8 mouse cellular contexts compared by ENCODE assay signal in genomic region chr2:130178706-130179506, GRCm38 (mm10). TPM values are rescaled to one million over a fixed set of nuclear protein-coding genes. Genes with fewer than 3 reads are reported as not detected.
DNase-seq lines count a peak whose midpoint lies in the region; ATAC-seq and TF ChIP-seq lines count a peak whose summit lies in the region.

Snrpb (minus strand) TSS chr2:130179403.

- H3K27ac ChIP-seq in MEL (ENCODE audit: control insufficient read depth, low read depth, low read length), result peak within 1 kb of the TSS; percentile 68
- peak within 1 kb of the TSS; percentile 62 for H3K27ac ChIP-seq in cerebellum, adult 2 months (ENCODE audit: insufficient read depth, low read length)
- peak within 1 kb of the TSS; percentile 93 for H3K27ac ChIP-seq in lung, embryonic 16.5 days (ENCODE audit: low read length)

- H3K27me3 ChIP-seq in MEL (ENCODE audit: control insufficient read depth in 1 of 2, insufficient read depth in 2 of 2, low read length in 2 of 2), result peaks cover 3 to 8% of the 10 kb centered on the region in 2 experiments; a peak in 3 of 4 replicates
- H3K27me3 ChIP-seq in cerebellum, adult 2 months (ENCODE audit: control insufficient read depth, insufficient read depth, low read length), result no peaks in the 10 kb centered on the region
- H3K27me3 ChIP-seq in lung, embryonic 16.5 days (ENCODE audit: control insufficient read depth, insufficient read depth, low read depth, low read length), result no peaks in the 10 kb centered on the region

- WGBS in cerebellum, adult 2 months, result under 1% methylated on average over 81 of the region's 81 CpGs
- WGBS in lung, embryonic 16.5 days, result under 1% methylated on average over 81 of the region's 81 CpGs

- H3K9ac ChIP-seq in MEL (ENCODE audit: control insufficient read depth, low read depth, low read length, poor library complexity, severe bottlenecking), result peak within 1 kb of the TSS; percentile 98
- peak within 1 kb of the TSS; percentile 100 for H3K9ac ChIP-seq in lung, embryonic 16.5 days (ENCODE audit: low read length)

- peak; percentile 65 to 82 for ATAC-seq in hematopoietic stem cell, adult 5-6 weeks (replicated peaks in 1 of 2; ENCODE audit: insufficient read depth in 1 of 2, low FRiP score in 2 of 2, low TSS enrichment in 1 of 2, low read depth in 1 of 2, poor library complexity in 2 of 2, severe bottlenecking in 2 of 2)
- peak; percentile 93 for ATAC-seq in lung, embryonic 16.5 days (ENCODE audit: low read depth)

- DNase-seq in MEL (ENCODE audit: low read depth, low spot score), result peak; percentile 92
- DNase-seq in cerebellum, adult 2 months, result peak; percentile 91 to 92
- DNase-seq in forelimb bud, embryonic 11.5 days (ENCODE audit: low read depth, low spot score), result peak; percentile 92
- peak; percentile 67 for DNase-seq in layer of hippocampus, adult 9-10 months (ENCODE audit: low spot score)
- DNase-seq in ovary, postnatal 10 days (ENCODE audit: low spot score), result peak; percentile 79
- peak; percentile 72 to 77 for DNase-seq in thymus, postnatal 10 days (ENCODE audit: low spot score in 2 of 2)

- peaks cover 26 to 30% of the 10 kb centered on the region in 2 experiments for H3K36me3 ChIP-seq in MEL (ENCODE audit: control insufficient read depth in 1 of 2, insufficient read depth in 2 of 2, low read length in 2 of 2)
- peaks cover 22% of the 10 kb centered on the region for H3K36me3 ChIP-seq in lung, embryonic 16.5 days (ENCODE audit: control insufficient read depth, insufficient read depth, low read length)

- TF ChIP-seq CTCF in MEL (IDR thresholded peaks at IDR 0.05 in 2 of 3, conservative IDR thresholded peaks at IDR 0.05 in 1 of 3; ENCODE audit: control insufficient read depth in 1 of 3, insufficient read depth in 1 of 3, low read depth in 2 of 3, low read length in 3 of 3, poor library complexity in 1 of 3, severe bottlenecking in 1 of 3), result 0 out of 6 replicates have a peak, but pooled peaks of 1 of the 3 experiments have one; percentile 14
- no peak for TF ChIP-seq CTCF in cerebellum, adult 2 months (IDR thresholded peaks at IDR 0.05; ENCODE audit: borderline replicate concordance, insufficient read depth, low read depth, low read length)

- H3K4me3 ChIP-seq in MEL (ENCODE audit: control insufficient read depth in 1 of 2, insufficient read depth in 1 of 2, low read depth in 2 of 2, low read length in 2 of 2), result peak within 1 kb of the TSS; percentile 72 to 95
- peak within 1 kb of the TSS; percentile 89 for H3K4me3 ChIP-seq in cerebellum, adult 2 months (replicated peaks; ENCODE audit: insufficient read depth, low read depth, low read length)
- peak within 1 kb of the TSS; percentile 100 for H3K4me3 ChIP-seq in lung, embryonic 16.5 days (ENCODE audit: low read length)

- H3K4me1 ChIP-seq in MEL (ENCODE audit: control insufficient read depth in 1 of 2, insufficient read depth in 2 of 2, low read length in 2 of 2), result peaks cover 3 to 10% of the 10 kb centered on the region in 2 experiments; a peak in 3 of 4 replicates
- peaks cover 6% of the 10 kb centered on the region for H3K4me1 ChIP-seq in cerebellum, adult 2 months (ENCODE audit: control insufficient read depth, insufficient read depth, low read length)
- H3K4me1 ChIP-seq in lung, embryonic 16.5 days (replicated peaks; ENCODE audit: control insufficient read depth, insufficient read depth, low read length), result peaks cover 20% of the 10 kb centered on the region

- no peaks in the 10 kb centered on the region for H3K9me3 ChIP-seq in MEL (replicated peaks; ENCODE audit: insufficient read depth, low read length)
- H3K9me3 ChIP-seq in lung, embryonic 16.5 days (ENCODE audit: control insufficient read depth, low read length), result no peaks in the 10 kb centered on the region

- H3K4me2 ChIP-seq in lung, embryonic 16.5 days (ENCODE audit: low read depth, low read length), result peak within 1 kb of the TSS; percentile 92

- no peak for TF ChIP-seq RAD21 in MEL (IDR thresholded peaks at IDR 0.05; ENCODE audit: low read depth, low read length)

- peaks cover 35% of the 10 kb centered on the region for H3K79me2 ChIP-seq in MEL (ENCODE audit: control insufficient read depth, insufficient read depth, low read length, poor library complexity)

- TF ChIP-seq EP300 in MEL (IDR thresholded peaks at IDR 0.05; ENCODE audit: low read depth in 1 of 2, low read length in 2 of 2), result no peak

- peak; percentile 89 to 92 for TF ChIP-seq POLR2A in MEL (IDR thresholded peaks at IDR 0.05; ENCODE audit: control insufficient read depth in 1 of 2, insufficient read depth in 1 of 2, low read depth in 1 of 2, low read length in 2 of 2, poor library complexity in 1 of 2)
- TF ChIP-seq POLR2A in cerebellum, adult 2 months (IDR thresholded peaks at IDR 0.05; ENCODE audit: borderline replicate concordance, insufficient read depth, low read length), result peak; percentile 76

TF ChIP-seq in MEL, 35 proteins besides CTCF, POLR2A, EP300 and RAD21:
- TF ChIP-seq USF1 (IDR thresholded peaks at IDR 0.05; ENCODE audit: low read depth, low read length) (peak; percentile 88), ELF1 (IDR thresholded peaks at IDR 0.05; ENCODE audit: low read depth, low read length) (peak; percentile 88), BHLHE40 (IDR thresholded peaks at IDR 0.05; ENCODE audit: borderline replicate concordance, low read depth, low read length) (no peak), HCFC1 (IDR thresholded peaks at IDR 0.05; ENCODE audit: low read depth, low read length) (peak; percentile 87), USF2 (IDR thresholded peaks at IDR 0.05; ENCODE audit: borderline replicate concordance in 1 of 2, insufficient read depth in 1 of 2, low read depth in 1 of 2, low read length in 2 of 2) (no peak), TCF12 (IDR thresholded peaks at IDR 0.05; ENCODE audit: low read depth, low read length) (peak; percentile 91), POLR2AphosphoS2 (IDR thresholded peaks at IDR 0.05; ENCODE audit: low read length) (peak; percentile 75; the same call in 1 of the 2 replicates), KAT2A (conservative IDR thresholded peaks at IDR 0.05; ENCODE audit: low read depth, low read length) (peak; percentile 66), ZKSCAN1 (IDR thresholded peaks at IDR 0.05; ENCODE audit: low read depth, low read length) (no peak), TBP (IDR thresholded peaks at IDR 0.05; ENCODE audit: low read depth, low read length) (peak; percentile 97), SIN3A (IDR thresholded peaks at IDR 0.05; ENCODE audit: low read length) (peak; percentile 97), MAX (IDR thresholded peaks at IDR 0.05; ENCODE audit: low read length) (peak; percentile 26; the same call in 1 of the 2 replicates), NELFE (IDR thresholded peaks at IDR 0.05; ENCODE audit: low read depth, low read length) (peak; percentile 95), E2F4 (IDR thresholded peaks at IDR 0.05; ENCODE audit: borderline replicate concordance, low read depth, low read length) (peak; percentile 83; the same call in 1 of the 2 replicates), ETS1 (IDR thresholded peaks at IDR 0.05; ENCODE audit: low read depth, low read length) (peak; percentile 70; the same call in 1 of the 2 replicates), UBTF (IDR thresholded peaks at IDR 0.05; ENCODE audit: borderline replicate concordance, insufficient read depth, low read depth, low read length) (0 out of 2 replicates have a peak, but pooled peaks have one; percentile 83)

RNA-seq across cellular contexts. Expression of gene Snrpb, which starts in this region (rescaled TPM):
- 738 and 810 TPM in 2 replicates for total RNA-seq in MEL (2012; rRNA removed)
- 1,000 to 10,000 TPM in 1 of 2 experiments, 100 to 1,000 TPM in 1; 590 to 1,572 TPM for polyA plus RNA-seq in MEL (2012; ENCODE audit: insufficient read depth in 1 of 2, insufficient read length in 2 of 2, low read depth in 1 of 2, low replicate concordance in 2 of 2, missing spikeins in 1 of 2)
- 168 and 195 TPM in 2 replicates for polyA plus RNA-seq in cerebellum, adult 2 months (2012; rRNA removed)
- total RNA-seq in hematopoietic stem cell, adult 5-6 weeks (2017), result 135 and 198 TPM in 2 replicates
- 609 TPM in 2 replicates for polyA plus RNA-seq in lung, embryonic 16.5 days (2015; fragmentation: Nextera tagmentation; extraction: Ambion mirVana)

Comparison
In these comparisons a context has a peak if more than half of its experiments do, and no peak if none do; other contexts are left out.
1. Peak in every context shown above with its lines: DNase-seq, ATAC-seq, H3K4me3 ChIP-seq and H3K27ac ChIP-seq.